ENCODE assay signal across 14 mouse cellular contexts in the genomic region with DNA sequence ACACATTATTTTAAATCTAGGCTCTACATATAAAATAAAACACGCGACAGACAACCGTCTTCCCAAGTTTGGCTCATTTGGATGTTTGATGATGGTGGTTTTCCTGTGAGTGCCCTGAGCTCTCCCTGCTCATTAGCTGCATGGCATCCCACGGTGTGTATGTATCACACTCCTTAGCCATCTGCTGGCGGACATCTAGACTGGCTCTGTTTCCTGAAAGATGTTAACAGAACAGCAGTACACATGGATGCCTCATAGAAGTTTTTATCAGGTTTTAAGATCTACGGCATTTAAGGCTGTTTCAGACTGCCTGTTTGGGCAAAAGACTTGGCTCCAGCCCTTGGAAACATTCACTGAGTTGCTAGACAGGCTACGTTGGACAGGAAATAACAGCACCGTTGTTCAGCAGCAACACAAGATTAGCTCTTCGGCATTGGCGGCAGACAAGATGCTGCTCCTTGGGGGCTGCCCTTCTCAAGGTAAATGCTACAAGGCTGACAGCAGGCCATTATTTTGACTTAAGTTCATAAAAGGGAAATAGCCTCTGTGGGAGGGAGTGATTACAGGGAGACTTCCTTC.
DNase-seq lines count a peak whose midpoint lies in the region; ATAC-seq and TF ChIP-seq lines count a peak whose summit lies in the region.
"Had no signal": no experiment of that assay in that cellular context is flagged by ENCODE, and none has a peak within 500 bp of the region (broad histone marks: within the 10 kb centered on the region; RNA-seq: fewer than 3 reads in every experiment).

No protein-coding gene starts in this region.

- H3K36me3 ChIP-seq in forebrain, embryonic 15.5 days: no peaks in the 10 kb centered on the region
- no peaks in the 10 kb centered on the region for H3K36me3 ChIP-seq in forebrain, embryonic 12.5 days (replicated peaks)
- no peaks in the 10 kb centered on the region for H3K36me3 ChIP-seq in intestine, postnatal 0 days (ENCODE audit: control insufficient read depth, insufficient read depth)
- no peaks in the 10 kb centered on the region for H3K36me3 ChIP-seq in intestine, embryonic 15.5 days
- H3K36me3 ChIP-seq in neural tube, embryonic 15.5 days: no peaks in the 10 kb centered on the region
- H3K36me3 ChIP-seq: embryonic facial prominence, embryonic 15.5 days had no signal

- 49% methylated on average over 10 of the region's 10 CpGs for WGBS in forebrain, embryonic 15.5 days
- WGBS in forebrain, embryonic 12.5 days: 78% methylated on average over 10 of the region's 10 CpGs
- 69% methylated on average over 10 of the region's 10 CpGs for WGBS in intestine, postnatal 0 days
- WGBS in intestine, embryonic 15.5 days: 60% methylated on average over 10 of the region's 10 CpGs
- 44% methylated on average over 10 of the region's 10 CpGs for WGBS in neural tube, embryonic 15.5 days

- H3K27me3 ChIP-seq in forebrain, embryonic 15.5 days: no peaks in the 10 kb centered on the region
- H3K27me3 ChIP-seq in forebrain, embryonic 12.5 days: no peaks in the 10 kb centered on the region
- no peaks in the 10 kb centered on the region for H3K27me3 ChIP-seq in intestine, postnatal 0 days (replicated peaks; ENCODE audit: control insufficient read depth, insufficient read depth, low read length)
- H3K27me3 ChIP-seq in intestine, embryonic 15.5 days (replicated peaks): no peaks in the 10 kb centered on the region
- H3K27me3 ChIP-seq in neural tube, embryonic 15.5 days (replicated peaks): no peaks in the 10 kb centered on the region
- H3K27me3 ChIP-seq: embryonic facial prominence, embryonic 15.5 days had no signal

- no peak overlapping the region for H3K4me3 ChIP-seq in forebrain, embryonic 15.5 days
- no peak overlapping the region for H3K4me3 ChIP-seq in forebrain, embryonic 12.5 days (replicated peaks)
- no peak overlapping the region for H3K4me3 ChIP-seq in intestine, postnatal 0 days (ENCODE audit: low read depth, low read length)
- H3K4me3 ChIP-seq in intestine, embryonic 15.5 days (replicated peaks): no peak overlapping the region
- no peak overlapping the region for H3K4me3 ChIP-seq in neural tube, embryonic 15.5 days (replicated peaks)
- H3K4me3 ChIP-seq: embryonic facial prominence, embryonic 15.5 days had no signal

- peak; percentile 70 for ATAC-seq in forebrain, embryonic 15.5 days (replicated peaks)
- no peak for ATAC-seq in forebrain, embryonic 12.5 days (ENCODE audit: low FRiP score)
- no peak for ATAC-seq in intestine, postnatal 0 days
- no peak for ATAC-seq in intestine, embryonic 15.5 days
- peak; percentile 29; the same call in 1 of the 2 replicates for ATAC-seq in neural tube, embryonic 15.5 days (ENCODE audit: low FRiP score)

- 0 out of 2 replicates have a peak, but pooled peaks cover 5% of the 10 kb centered on the region for H3K4me1 ChIP-seq in forebrain, embryonic 15.5 days
- H3K4me1 ChIP-seq in forebrain, embryonic 12.5 days: peaks cover 6% of the 10 kb centered on the region; the same call in 1 of the 2 replicates
- H3K4me1 ChIP-seq in intestine, postnatal 0 days (replicated peaks; ENCODE audit: control insufficient read depth, insufficient read depth, low read length): no peaks in the 10 kb centered on the region
- H3K4me1 ChIP-seq in intestine, embryonic 15.5 days (replicated peaks): peaks cover 1% of the 10 kb centered on the region; the same call in 1 of the 2 replicates
- peaks cover 18% of the 10 kb centered on the region for H3K4me1 ChIP-seq in neural tube, embryonic 15.5 days
- H3K4me1 ChIP-seq: embryonic facial prominence, embryonic 15.5 days had no signal

- H3K27ac ChIP-seq in forebrain, embryonic 15.5 days (replicated peaks): no peak overlapping the region; the same call in 1 of the 2 replicates
- no peak overlapping the region for H3K27ac ChIP-seq in forebrain, embryonic 12.5 days
- H3K27ac ChIP-seq in intestine, postnatal 0 days (ENCODE audit: low read depth, low read length): no peak overlapping the region
- no peak overlapping the region for H3K27ac ChIP-seq in intestine, embryonic 15.5 days
- peak overlapping the region; percentile 34; the same call in 1 of the 2 replicates for H3K27ac ChIP-seq in neural tube, embryonic 15.5 days (replicated peaks)
- H3K27ac ChIP-seq: embryonic facial prominence, embryonic 15.5 days had no signal

- TF ChIP-seq CTCF in intestine, postnatal 0 days (IDR thresholded peaks at IDR 0.05; ENCODE audit: low read depth): peak; percentile 20; the same call in 1 of the 2 replicates

- H3K4me2 ChIP-seq in forebrain, embryonic 15.5 days (replicated peaks): no peak overlapping the region
- H3K4me2 ChIP-seq in forebrain, embryonic 12.5 days: no peak overlapping the region
- no peak overlapping the region for H3K4me2 ChIP-seq in intestine, postnatal 0 days (replicated peaks; ENCODE audit: low read depth)
- no peak overlapping the region for H3K4me2 ChIP-seq in intestine, embryonic 15.5 days (replicated peaks)
- H3K4me2 ChIP-seq in neural tube, embryonic 15.5 days: no peak overlapping the region
- H3K4me2 ChIP-seq: embryonic facial prominence, embryonic 15.5 days had no signal

- no peak overlapping the region for H3K9ac ChIP-seq in forebrain, embryonic 15.5 days (replicated peaks)
- H3K9ac ChIP-seq in forebrain, embryonic 12.5 days: no peak overlapping the region
- H3K9ac ChIP-seq in intestine, postnatal 0 days (ENCODE audit: low read depth, low read length): no peak overlapping the region
- H3K9ac ChIP-seq in intestine, embryonic 15.5 days: no peak overlapping the region
- no peak overlapping the region for H3K9ac ChIP-seq in neural tube, embryonic 15.5 days (replicated peaks)
- H3K9ac ChIP-seq: embryonic facial prominence, embryonic 15.5 days had no signal

- no peaks in the 10 kb centered on the region for H3K9me3 ChIP-seq in forebrain, embryonic 15.5 days
- H3K9me3 ChIP-seq in forebrain, embryonic 12.5 days: no peaks in the 10 kb centered on the region
- H3K9me3 ChIP-seq in intestine, postnatal 0 days (ENCODE audit: control insufficient read depth): no peaks in the 10 kb centered on the region
- no peaks in the 10 kb centered on the region for H3K9me3 ChIP-seq in intestine, embryonic 15.5 days
- H3K9me3 ChIP-seq in neural tube, embryonic 15.5 days (replicated peaks): no peaks in the 10 kb centered on the region
- H3K9me3 ChIP-seq: embryonic facial prominence, embryonic 15.5 days had no signal

- peak; percentile 45 for DNase-seq in right cerebral cortex, adult 18-20 months
- DNase-seq in right cerebral cortex, postnatal 14 days: no peak
- no peak for DNase-seq in frontal cortex, postnatal 10 days (ENCODE audit: low spot score in 2 of 2)
- DNase-seq: adrenal gland, postnatal 25 days; cerebellum, adult 9-10 months; gastrocnemius, postnatal 36 days; liver; lung, postnatal 14 days had no signal

Comparison
In these comparisons a context has a peak if more than half of its experiments do, and no peak if none do; other contexts are left out.
1. ATAC-seq: peak in forebrain, embryonic 15.5 days (single experiment) and neural tube, embryonic 15.5 days (single experiment); none in forebrain, embryonic 12.5 days (single experiment), intestine, postnatal 0 days (single experiment) and intestine, embryonic 15.5 days (single experiment).